Mouse (Mus musculus): ENCODE data around the gene Vmn2r109.
"Not testable (repeated sequence)": the region's sequence is repeated elsewhere in the genome, so short reads cannot be mapped to it uniquely, and the experiment has no call there.

Vmn2r109 gene

DNA sequence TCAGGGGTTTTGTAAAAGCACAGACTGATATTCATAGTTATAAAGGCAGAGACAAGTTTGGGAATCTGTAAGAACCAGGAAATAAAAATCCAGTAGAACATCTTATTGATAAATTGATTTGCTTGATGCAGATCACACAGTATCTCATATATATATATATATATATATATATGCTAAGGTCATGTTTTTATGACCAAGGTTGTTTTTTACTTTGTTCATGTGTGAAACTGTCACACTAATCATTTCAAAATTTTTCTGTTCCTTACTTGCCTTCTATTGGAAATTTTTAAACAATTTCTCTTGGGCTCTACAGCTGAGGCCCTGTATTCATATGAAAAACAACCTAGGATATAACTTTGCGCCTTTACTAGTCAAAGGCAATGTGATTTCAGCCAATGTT lies at the start of gene Vmn2r109:
TSS of gene Vmn2r109 (minus strand) at position 101 of the 400 bp plus-strand sequence.
- DNase-seq: no peak

DNA sequence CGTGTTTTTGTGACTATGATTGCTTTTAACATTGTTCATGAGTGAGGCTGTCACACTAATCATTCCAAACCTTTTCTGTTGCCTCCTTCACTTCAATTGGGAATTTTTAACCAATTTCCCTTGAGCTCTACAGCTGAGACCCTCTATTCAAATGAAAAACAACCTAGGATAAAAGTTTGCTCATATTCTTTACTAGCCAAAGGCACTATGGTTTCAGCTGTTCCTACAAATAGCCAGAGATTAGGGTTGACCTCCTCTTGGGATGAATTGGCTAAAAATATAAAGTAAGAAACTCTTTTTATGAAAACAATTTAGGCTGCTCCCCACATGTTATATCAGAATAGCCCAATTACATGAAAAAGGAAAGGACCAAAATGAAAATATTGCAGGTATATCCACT lies 31.8 kb upstream of the Vmn2r109 start, which contains the start of gene Vmn2r110:
TSS of gene Vmn2r110 (minus strand) at position 101 of the 400 bp plus-strand sequence.
- no peak for DNase-seq

DNA sequence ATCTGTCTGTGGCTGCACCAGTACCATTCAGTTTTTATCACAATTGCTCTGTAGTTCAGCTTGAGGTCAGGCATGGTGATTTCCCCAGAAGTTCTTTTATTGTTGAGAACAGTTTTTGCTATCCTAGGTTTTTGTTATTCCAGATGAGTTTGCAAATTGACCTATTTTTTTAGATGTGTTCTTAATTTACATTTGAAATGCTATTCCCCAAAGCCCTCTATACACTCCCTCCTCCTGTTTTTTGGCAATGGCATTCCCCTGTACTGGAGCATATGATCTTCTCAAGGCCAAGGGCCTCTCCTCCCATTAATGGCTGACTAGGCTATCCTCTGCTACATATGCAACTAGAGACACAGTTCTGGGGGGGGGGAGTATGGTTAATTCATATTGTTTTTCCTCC lies 56.3 kb downstream of the Vmn2r109 start:
- DNase-seq: not testable (repeated sequence)

DNA sequence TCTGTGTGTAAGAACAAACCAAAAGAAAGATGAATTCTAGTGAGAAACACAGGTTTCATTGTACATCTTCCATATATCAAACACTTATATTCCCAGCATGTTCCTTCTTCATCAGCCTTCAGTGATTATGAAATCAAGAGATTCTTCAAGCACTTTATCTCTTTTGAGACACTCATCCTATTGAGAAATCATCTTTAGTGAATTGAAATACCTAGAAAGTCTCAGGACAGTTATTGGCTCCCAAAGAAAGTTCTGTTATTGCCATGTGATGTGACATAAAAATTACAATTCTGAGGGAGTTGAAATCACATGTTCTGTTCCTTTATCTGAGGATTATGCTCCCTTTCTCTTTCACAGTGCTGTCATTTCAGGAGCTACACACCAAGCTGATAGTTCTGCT lies 66.7 kb downstream of the Vmn2r109 start, which contains the start of gene Vmn1r225:
TSS of gene Vmn1r225 (plus strand) at position 301 of the 400 bp plus-strand sequence.
- DNase-seq: no peak

All from cerebellum, postnatal 14 days (tissue).